Mouse (Mus musculus): ENCODE measurements at regions not wholly inside any gene's neighbourhood (a gene's known extent, or its start where the extent isn't known, plus 50 kb on each side); places are given as distances from the start of the nearest gene placed in this dataset.

GRCm38 (mm10) chr6:9335719-9336118, 387.5 kb downstream of the Nxph1 start:
- no peaks in the 10 kb centered on the region for H3K9me3 ChIP-seq (replicated peaks; ENCODE audit: control insufficient read depth, low read length)
- no peak overlapping the region for H3K4me3 ChIP-seq (ENCODE audit: low read depth, low read length)
- ATAC-seq = no peak
- no peaks in the 10 kb centered on the region for H3K27me3 ChIP-seq (replicated peaks; ENCODE audit: control insufficient read depth, insufficient read depth, low read length)
- no peak overlapping the region for H3K9ac ChIP-seq (ENCODE audit: low read length)
- DNase-seq (ENCODE audit: low spot score) = no peak
- 93% methylated on average over 3 of the region's 3 CpGs for WGBS
- no peak overlapping the region for H3K4me2 ChIP-seq (ENCODE audit: low read length)
- no peaks in the 10 kb centered on the region for H3K4me1 ChIP-seq (ENCODE audit: control insufficient read depth, insufficient read depth, low read length)
- no peaks in the 10 kb centered on the region for H3K36me3 ChIP-seq (ENCODE audit: control insufficient read depth, insufficient read depth, low read length)
- no peak overlapping the region for H3K27ac ChIP-seq (ENCODE audit: low read depth, low read length)

GRCm38 (mm10) chr6:9384261-9384660, 436.0 kb downstream of the Nxph1 start:
- no peaks in the 10 kb centered on the region for H3K36me3 ChIP-seq (ENCODE audit: control insufficient read depth, insufficient read depth, low read length)
- DNase-seq (ENCODE audit: low spot score) (no peak), ATAC-seq (no peak)
- H3K4me3 ChIP-seq (ENCODE audit: low read depth, low read length) = no peak overlapping the region
- H3K27me3 ChIP-seq (replicated peaks; ENCODE audit: control insufficient read depth, insufficient read depth, low read length) = no peaks in the 10 kb centered on the region
- H3K4me2 ChIP-seq (ENCODE audit: low read length) = no peak overlapping the region
- H3K4me1 ChIP-seq (ENCODE audit: control insufficient read depth, insufficient read depth, low read length) = no peaks in the 10 kb centered on the region
- no peak overlapping the region for H3K27ac ChIP-seq (ENCODE audit: low read depth, low read length)
- H3K9me3 ChIP-seq (replicated peaks; ENCODE audit: control insufficient read depth, low read length) = no peaks in the 10 kb centered on the region
- H3K9ac ChIP-seq (ENCODE audit: low read length) = no peak overlapping the region

GRCm38 (mm10) chr6:9398001-9398400, 449.8 kb downstream of the Nxph1 start:
- no peak overlapping the region for H3K4me2 ChIP-seq (ENCODE audit: low read length)
- no peak overlapping the region for H3K27ac ChIP-seq (ENCODE audit: low read depth, low read length)
- 86% methylated on average over 3 of the region's 3 CpGs for WGBS
- no peaks in the 10 kb centered on the region for H3K9me3 ChIP-seq (replicated peaks; ENCODE audit: control insufficient read depth, low read length)
- no peak overlapping the region for H3K4me3 ChIP-seq (ENCODE audit: low read depth, low read length)
- no peaks in the 10 kb centered on the region for H3K27me3 ChIP-seq (replicated peaks; ENCODE audit: control insufficient read depth, insufficient read depth, low read length)
- no peak overlapping the region for H3K9ac ChIP-seq (ENCODE audit: low read length)
- H3K4me1 ChIP-seq (ENCODE audit: control insufficient read depth, insufficient read depth, low read length) = no peaks in the 10 kb centered on the region
- ATAC-seq (no peak), DNase-seq (ENCODE audit: low spot score) (no peak)
- H3K36me3 ChIP-seq (ENCODE audit: control insufficient read depth, insufficient read depth, low read length) = no peaks in the 10 kb centered on the region

GRCm38 (mm10) chr6:9406016-9406415, 457.8 kb downstream of the Nxph1 start:
- Histone ChIP-seq H3K27ac (ENCODE audit: low read depth, low read length) (no peak overlapping the region), H3K9me3 (replicated peaks; ENCODE audit: control insufficient read depth, low read length) (no peaks in the 10 kb centered on the region), H3K4me2 (ENCODE audit: low read length) (no peak overlapping the region), H3K9ac (ENCODE audit: low read length) (no peak overlapping the region), H3K4me1 (ENCODE audit: control insufficient read depth, insufficient read depth, low read length) (no peaks in the 10 kb centered on the region), H3K4me3 (ENCODE audit: low read depth, low read length) (no peak overlapping the region), H3K36me3 (ENCODE audit: control insufficient read depth, insufficient read depth, low read length) (no peaks in the 10 kb centered on the region), H3K27me3 (replicated peaks; ENCODE audit: control insufficient read depth, insufficient read depth, low read length) (no peaks in the 10 kb centered on the region)
- DNase-seq (ENCODE audit: low spot score) = peak; percentile 49
- WGBS = 66% methylated on average over 6 of the region's 6 CpGs
- ATAC-seq = peak; percentile 57

All from forebrain, embryonic 14.5 days (tissue).